11 mouse cellular contexts compared by ENCODE assay signal in the genomic region with DNA sequence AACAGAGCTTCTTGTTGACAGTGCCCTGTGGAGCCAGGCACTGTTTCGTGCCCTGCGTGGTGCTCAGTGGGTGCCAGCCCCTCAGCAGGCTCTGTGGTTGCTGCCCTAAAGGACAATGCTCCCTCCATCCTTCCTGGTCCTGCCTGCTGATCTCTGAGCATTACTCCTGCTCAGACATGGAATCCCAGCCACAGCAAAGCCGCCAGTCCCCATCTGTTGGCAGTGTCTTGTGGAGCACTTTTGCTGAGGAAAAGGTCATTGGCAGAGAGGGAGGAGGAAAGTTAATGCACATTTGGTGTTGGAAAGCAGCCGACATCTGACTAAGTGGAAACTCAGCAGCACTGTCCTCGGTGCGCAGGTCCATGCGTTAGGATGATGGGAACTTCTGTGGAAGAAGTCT.
DNase-seq lines count a peak whose midpoint lies in the region; ATAC-seq and TF ChIP-seq lines count a peak whose summit lies in the region.
"Had no signal": no experiment of that assay in that cellular context is flagged by ENCODE, and none has a peak within 500 bp of the region (broad histone marks: within the 10 kb centered on the region; RNA-seq: fewer than 3 reads in every experiment).

No protein-coding gene starts in this region.

- no peak for DNase-seq in forebrain, postnatal 0 days
- DNase-seq in left cerebral cortex, postnatal 4 days = peak; percentile 67
- no peak for DNase-seq in left cerebral cortex, adult 8-10 months (ENCODE audit: low spot score in 2 of 2)
- peak; percentile 64 to 77 for DNase-seq in cerebellum, adult 2 months
- no peak for DNase-seq in adrenal gland, postnatal 14 days
- no peak for DNase-seq in thymus, adult 18-20 months
- DNase-seq: gastrocnemius, postnatal 14 days; kidney, postnatal 25 days had no signal

- no peaks in the 10 kb centered on the region for H3K9me3 ChIP-seq in forebrain, postnatal 0 days (ENCODE audit: low read length)
- H3K9me3 ChIP-seq in forebrain, embryonic 13.5 days (replicated peaks) = no peaks in the 10 kb centered on the region
- H3K9me3 ChIP-seq in hindbrain, embryonic 15.5 days = no peaks in the 10 kb centered on the region

- H3K27me3 ChIP-seq in forebrain, postnatal 0 days (ENCODE audit: insufficient read depth, low read length) = no peaks in the 10 kb centered on the region
- H3K27me3 ChIP-seq in forebrain, embryonic 13.5 days = no peaks in the 10 kb centered on the region
- H3K27me3 ChIP-seq in cerebellum, adult 2 months (ENCODE audit: control insufficient read depth, insufficient read depth, low read length) = no peaks in the 10 kb centered on the region
- H3K27me3 ChIP-seq in hindbrain, embryonic 15.5 days = no peaks in the 10 kb centered on the region

- H3K4me2 ChIP-seq in forebrain, postnatal 0 days (ENCODE audit: low read depth) = no peak overlapping the region
- no peak overlapping the region for H3K4me2 ChIP-seq in forebrain, embryonic 13.5 days
- no peak overlapping the region for H3K4me2 ChIP-seq in hindbrain, embryonic 15.5 days
- H3K4me2 ChIP-seq: liver, embryonic 11.5 days had no signal

- ATAC-seq in forebrain, postnatal 0 days = no peak
- no peak for ATAC-seq in forebrain, embryonic 13.5 days
- peak; percentile 57 for ATAC-seq in hindbrain, embryonic 15.5 days (ENCODE audit: low FRiP score, low read depth)

- H3K9ac ChIP-seq in forebrain, postnatal 0 days = no peak overlapping the region
- no peak overlapping the region for H3K9ac ChIP-seq in forebrain, embryonic 13.5 days
- no peak overlapping the region for H3K9ac ChIP-seq in hindbrain, embryonic 15.5 days

- TF ChIP-seq CTCF in forebrain, postnatal 0 days (IDR thresholded peaks at IDR 0.05; ENCODE audit: low read depth) = no peak
- TF ChIP-seq CTCF in cerebellum, adult 2 months (IDR thresholded peaks at IDR 0.05; ENCODE audit: borderline replicate concordance, insufficient read depth, low read depth, low read length) = no peak

- peaks cover 12% of the 10 kb centered on the region for H3K4me1 ChIP-seq in forebrain, postnatal 0 days (ENCODE audit: insufficient read depth)
- H3K4me1 ChIP-seq in forebrain, embryonic 13.5 days = peaks cover 16% of the 10 kb centered on the region
- peaks cover 18% of the 10 kb centered on the region for H3K4me1 ChIP-seq in cerebellum, adult 2 months (ENCODE audit: control insufficient read depth, insufficient read depth, low read length)
- H3K4me1 ChIP-seq in hindbrain, embryonic 15.5 days (replicated peaks) = peaks cover 28% of the 10 kb centered on the region

- peak overlapping the region; percentile 57; the same call in 1 of the 2 replicates for H3K27ac ChIP-seq in forebrain, postnatal 0 days (ENCODE audit: low read depth, low read length)
- no peak overlapping the region; the same call in 1 of the 2 replicates for H3K27ac ChIP-seq in forebrain, embryonic 13.5 days
- peak overlapping the region; percentile 1; the same call in 1 of the 2 replicates for H3K27ac ChIP-seq in cerebellum, adult 2 months (ENCODE audit: insufficient read depth, low read length)
- H3K27ac ChIP-seq in hindbrain, embryonic 15.5 days (replicated peaks) = peak overlapping the region; percentile 58

- H3K36me3 ChIP-seq in forebrain, postnatal 0 days (ENCODE audit: insufficient read depth) = peaks cover 23% of the 10 kb centered on the region
- H3K36me3 ChIP-seq in forebrain, embryonic 13.5 days (ENCODE audit: poor library complexity, severe bottlenecking) = peaks cover 59% of the 10 kb centered on the region
- H3K36me3 ChIP-seq in hindbrain, embryonic 15.5 days = peaks cover 18% of the 10 kb centered on the region

- TF ChIP-seq POLR2A in cerebellum, adult 2 months (IDR thresholded peaks at IDR 0.05; ENCODE audit: borderline replicate concordance, insufficient read depth, low read length) = no peak

- 41% methylated on average over 7 of the region's 7 CpGs for WGBS in forebrain, postnatal 0 days
- 49% methylated on average over 7 of the region's 7 CpGs for WGBS in forebrain, embryonic 13.5 days
- 12% methylated on average over 7 of the region's 7 CpGs for WGBS in cerebellum, adult 2 months
- 40% methylated on average over 7 of the region's 7 CpGs for WGBS in hindbrain, embryonic 15.5 days

- no peak overlapping the region for H3K4me3 ChIP-seq in forebrain, postnatal 0 days (ENCODE audit: low read depth, low read length)
- H3K4me3 ChIP-seq in forebrain, embryonic 13.5 days = no peak overlapping the region
- no peak overlapping the region for H3K4me3 ChIP-seq in cerebellum, adult 2 months (replicated peaks; ENCODE audit: insufficient read depth, low read depth, low read length)
- H3K4me3 ChIP-seq in hindbrain, embryonic 15.5 days = no peak overlapping the region

- intact Hi-C loops in left cerebral cortex, postnatal 4 days (cut with DNase I) = no loop called here

Comparison
In these comparisons a context has a peak if more than half of its experiments do, and no peak if none do; other contexts are left out.
1. DNase-seq: peak in left cerebral cortex, postnatal 4 days (single experiment) and cerebellum, adult 2 months (2 of 2); none in forebrain, postnatal 0 days (single experiment), left cerebral cortex, adult 8-10 months (0 of 2), adrenal gland, postnatal 14 days (single experiment) and thymus, adult 18-20 months (0 of 2).